Comparison of ENCODE assay signal across 22 mouse cellular contexts in genomic region chr1:144262008-144262407, GRCm38 (mm10). TPM values are rescaled to one million over a fixed set of nuclear protein-coding genes. Genes with fewer than 3 reads are reported as not detected.
DNase-seq lines count a peak whose midpoint lies in the region; TF ChIP-seq lines count a peak whose summit lies in the region.
"Had no signal": no experiment of that assay in that cellular context is flagged by ENCODE, and none has a peak within 500 bp of the region (broad histone marks: within the 10 kb centered on the region; RNA-seq: fewer than 3 reads in every experiment).

No protein-coding gene starts in this region.

- peaks cover 0 to 3% of the 10 kb centered on the region in 2 experiments; a peak in 1 of 4 replicates for H3K36me3 ChIP-seq in MEL (ENCODE audit: control insufficient read depth in 1 of 2, insufficient read depth in 2 of 2, low read length in 2 of 2)
- H3K36me3 ChIP-seq: G1E had no signal

- H3K4me1 ChIP-seq in MEL (ENCODE audit: control insufficient read depth in 1 of 2, insufficient read depth in 2 of 2, low read length in 2 of 2): no peaks in the 10 kb centered on the region

- no peak overlapping the region for H3K27ac ChIP-seq in MEL (ENCODE audit: control insufficient read depth, low read depth, low read length)

- DNase-seq in 416B (ENCODE audit: low read depth) (peak; percentile 46), MEL (ENCODE audit: low read depth, low spot score) (peak; percentile 36)
- DNase-seq in embryo, embryonic 10.5 days (ENCODE audit: low spot score): no peak
- DNase-seq in heart, adult 11 months: no peak
- DNase-seq: adrenal gland, adult 2 months; adrenal gland, adult 8-10 months; adrenal gland, postnatal 10 days; adrenal gland, postnatal 14 days; adrenal gland, postnatal 25 days; adrenal gland, postnatal 36 days; B cell, adult 2 months; cerebellum, adult 11 months; cerebellum, adult 11-12 months; cerebellum, adult 18-20 months; cerebellum, adult 2 months; cerebellum, adult 8-10 months had no signal

- no peaks in the 10 kb centered on the region for H3K27me3 ChIP-seq in MEL (ENCODE audit: control insufficient read depth in 1 of 2, insufficient read depth in 2 of 2, low read length in 2 of 2)
- H3K27me3 ChIP-seq: CH12.LX, Patski had no signal

- H3K9ac ChIP-seq in MEL (ENCODE audit: control insufficient read depth, low read depth, low read length, poor library complexity, severe bottlenecking): no peak overlapping the region

- H3K4me3 ChIP-seq in MEL (ENCODE audit: control insufficient read depth in 1 of 2, insufficient read depth in 1 of 2, low read depth in 2 of 2, low read length in 2 of 2): no peak overlapping the region

- TF ChIP-seq POLR2A in MEL (IDR thresholded peaks at IDR 0.05; ENCODE audit: control insufficient read depth in 1 of 2, insufficient read depth in 1 of 2, low read depth in 1 of 2, low read length in 2 of 2, poor library complexity in 1 of 2): no peak

- TF ChIP-seq RAD21 in MEL (IDR thresholded peaks at IDR 0.05; ENCODE audit: low read depth, low read length): no peak

- no peak for TF ChIP-seq CTCF in MEL (IDR thresholded peaks at IDR 0.05 in 2 of 3, conservative IDR thresholded peaks at IDR 0.05 in 1 of 3; ENCODE audit: control insufficient read depth in 1 of 3, insufficient read depth in 1 of 3, low read depth in 2 of 3, low read length in 3 of 3, poor library complexity in 1 of 3, severe bottlenecking in 1 of 3)

- TF ChIP-seq EP300 in MEL (IDR thresholded peaks at IDR 0.05; ENCODE audit: low read depth in 1 of 2, low read length in 2 of 2): peak in 1 of 2 experiments; percentile 30; a peak in 1 of 4 replicates

- H3K9me3 ChIP-seq in MEL (replicated peaks; ENCODE audit: insufficient read depth, low read length): no peaks in the 10 kb centered on the region
- H3K9me3 ChIP-seq: G1E had no signal

- no peaks in the 10 kb centered on the region for H3K79me2 ChIP-seq in MEL (ENCODE audit: control insufficient read depth, insufficient read depth, low read length, poor library complexity)

TF ChIP-seq in MEL, 35 proteins besides CTCF, POLR2A, EP300 and RAD21:
- TF ChIP-seq RCOR1 (IDR thresholded peaks at IDR 0.05; ENCODE audit: low read depth, low read length) (peak; percentile 21; the same call in 1 of the 2 replicates), TBP (IDR thresholded peaks at IDR 0.05; ENCODE audit: low read depth, low read length) (peak; percentile 51; the same call in 1 of the 2 replicates), GATA1 (IDR thresholded peaks at IDR 0.05; ENCODE audit: low read depth, low read length) (peak; percentile 60), NRF1 (IDR thresholded peaks at IDR 0.05; ENCODE audit: insufficient read depth, low read depth, low read length, poor library complexity, severe bottlenecking) (no peak)

RNA-seq across cellular contexts. Expression of gene Rgs1, which starts 13.0 kb away (rescaled TPM):
- total RNA-seq in MEL (2012; rRNA removed): 1.7 and 5.9 TPM in 2 replicates
- polyA plus RNA-seq in MEL (2012; ENCODE audit: insufficient read depth in 1 of 2, insufficient read length in 2 of 2, low read depth in 1 of 2, low replicate concordance in 2 of 2, missing spikeins in 1 of 2): under 1 TPM in 1 of 2 experiments, not detected in 1; 0.91 TPM
- total RNA-seq: ES-E14 had no signal
- polyA plus RNA-seq: adrenal gland, adult 2 months; brain, embryonic 14.5 days; C2C12; cerebellum, adult 2 months; Patski had no signal

Comparison
In these comparisons a context has a peak if more than half of its experiments do, and no peak if none do; other contexts are left out.
1. DNase-seq: peak in 416B (single experiment) and MEL (single experiment); none in embryo, embryonic 10.5 days (single experiment) and heart, adult 11 months (single experiment).